Mouse (Mus musculus): ENCODE measurements around the gene Mb21d2. TPM values are rescaled to one million over a fixed set of nuclear protein-coding genes. Genes with fewer than 3 reads are reported as not detected.

Gene Mb21d2
- polyA plus RNA-seq, 1 experiment from 2014 or later: 10.9 TPM

GRCm38 (mm10) chr16:28930426-28930825 is 953 bp upstream of the Mb21d2 start:
- H3K9ac ChIP-seq (ENCODE audit: low read length): peak overlapping the region; percentile 83
- peak overlapping the region; percentile 82 for H3K4me3 ChIP-seq (ENCODE audit: low read depth, low read length)
- ATAC-seq (no peak; the same call in 1 of the 2 replicates), DNase-seq (ENCODE audit: low spot score) (no peak)
- WGBS: 4% methylated on average over 5 of the region's 5 CpGs
- peaks cover 18% of the 10 kb centered on the region; the same call in 1 of the 2 replicates for H3K4me1 ChIP-seq (ENCODE audit: control insufficient read depth, insufficient read depth, low read length)
- H3K4me2 ChIP-seq (ENCODE audit: low read length): peak overlapping the region; percentile 89
- no peaks in the 10 kb centered on the region for H3K9me3 ChIP-seq (replicated peaks; ENCODE audit: control insufficient read depth, low read length)
- peaks cover 11% of the 10 kb centered on the region; the same call in 1 of the 2 replicates for H3K27me3 ChIP-seq (replicated peaks; ENCODE audit: control insufficient read depth, insufficient read depth, low read length)
- no peaks in the 10 kb centered on the region for H3K36me3 ChIP-seq (ENCODE audit: control insufficient read depth, insufficient read depth, low read length)
- H3K27ac ChIP-seq (ENCODE audit: low read depth, low read length): no peak overlapping the region

GRCm38 (mm10) chr16:28929686-28930291 is 316 bp upstream of the Mb21d2 start:
- Histone ChIP-seq H3K36me3 (ENCODE audit: control insufficient read depth, insufficient read depth, low read length) (no peaks in the 10 kb centered on the region), H3K4me2 (ENCODE audit: low read length) (peak overlapping the region; percentile 89), H3K9ac (ENCODE audit: low read length) (peak overlapping the region; percentile 83), H3K4me1 (ENCODE audit: control insufficient read depth, insufficient read depth, low read length) (peaks cover 18% of the 10 kb centered on the region; the same call in 1 of the 2 replicates), H3K27ac (ENCODE audit: low read depth, low read length) (peak overlapping the region; percentile 90), H3K27me3 (replicated peaks; ENCODE audit: control insufficient read depth, insufficient read depth, low read length) (peaks cover 11% of the 10 kb centered on the region; the same call in 1 of the 2 replicates), H3K4me3 (ENCODE audit: low read depth, low read length) (peak overlapping the region; percentile 82), H3K9me3 (replicated peaks; ENCODE audit: control insufficient read depth, low read length) (no peaks in the 10 kb centered on the region)
- 0% methylated on average over 35 of the region's 66 CpGs for WGBS
- peak; percentile 80 for DNase-seq (ENCODE audit: low spot score)
- ATAC-seq: peak; percentile 74

GRCm38 (mm10) chr16:28928466-28928814 is 1.0 kb downstream of the Mb21d2 start:
- WGBS: 0% methylated on average over 10 of the region's 10 CpGs
- ATAC-seq (peak; percentile 45), DNase-seq (ENCODE audit: low spot score) (peak; percentile 71)
- Histone ChIP-seq H3K36me3 (ENCODE audit: control insufficient read depth, insufficient read depth, low read length) (no peaks in the 10 kb centered on the region), H3K4me2 (ENCODE audit: low read length) (peak overlapping the region; percentile 89), H3K9me3 (replicated peaks; ENCODE audit: control insufficient read depth, low read length) (no peaks in the 10 kb centered on the region), H3K27me3 (replicated peaks; ENCODE audit: control insufficient read depth, insufficient read depth, low read length) (peaks cover 11% of the 10 kb centered on the region; the same call in 1 of the 2 replicates), H3K9ac (ENCODE audit: low read length) (peak overlapping the region; percentile 83), H3K4me3 (ENCODE audit: low read depth, low read length) (peak overlapping the region; percentile 82), H3K27ac (ENCODE audit: low read depth, low read length) (no peak overlapping the region; the same call in 1 of the 2 replicates), H3K4me1 (ENCODE audit: control insufficient read depth, insufficient read depth, low read length) (peaks cover 18% of the 10 kb centered on the region; the same call in 1 of the 2 replicates)

- Histone ChIP-seq H3K36me3 (ENCODE audit: control insufficient read depth, insufficient read depth, low read length) (no peaks in the 10 kb centered on the region), H3K27ac (ENCODE audit: low read depth, low read length) (no peak overlapping the region), H3K27me3 (replicated peaks; ENCODE audit: control insufficient read depth, insufficient read depth, low read length) (peaks cover 11% of the 10 kb centered on the region; the same call in 1 of the 2 replicates), H3K4me1 (ENCODE audit: control insufficient read depth, insufficient read depth, low read length) (peaks cover 18% of the 10 kb centered on the region; the same call in 1 of the 2 replicates), H3K4me2 (ENCODE audit: low read length) (peak overlapping the region; percentile 89), H3K4me3 (ENCODE audit: low read depth, low read length) (peak overlapping the region; percentile 82), H3K9me3 (replicated peaks; ENCODE audit: control insufficient read depth, low read length) (no peaks in the 10 kb centered on the region), H3K9ac (ENCODE audit: low read length) (0 out of 2 replicates have a peak overlapping the region, but pooled peaks have one; percentile 43)
- ATAC-seq (no peak), DNase-seq (ENCODE audit: low spot score) (peak; percentile 70)
- 9% methylated on average over 9 of the region's 9 CpGs for WGBS
These were observed 2.1 kb downstream of the Mb21d2 start for GRCm38 (mm10) chr16:28927381-28927780.

GRCm38 (mm10) chr16:28919320-28919885 is 10.1 kb downstream of the Mb21d2 start:
- Histone ChIP-seq H3K4me2 (ENCODE audit: low read length) (no peak overlapping the region), H3K4me3 (ENCODE audit: low read depth, low read length) (no peak overlapping the region), H3K4me1 (ENCODE audit: control insufficient read depth, insufficient read depth, low read length) (0 out of 2 replicates have a peak, but pooled peaks cover 2% of the 10 kb centered on the region), H3K36me3 (ENCODE audit: control insufficient read depth, insufficient read depth, low read length) (no peaks in the 10 kb centered on the region), H3K9ac (ENCODE audit: low read length) (no peak overlapping the region), H3K27me3 (replicated peaks; ENCODE audit: control insufficient read depth, insufficient read depth, low read length) (no peaks in the 10 kb centered on the region), H3K9me3 (replicated peaks; ENCODE audit: control insufficient read depth, low read length) (no peaks in the 10 kb centered on the region), H3K27ac (ENCODE audit: low read depth, low read length) (no peak overlapping the region)
- DNase-seq (ENCODE audit: low spot score): peak; percentile 61
- WGBS: 67% methylated on average over 11 of the region's 11 CpGs
- ATAC-seq: peak; percentile 47

GRCm38 (mm10) chr16:28915362-28915761 is 14.1 kb downstream of the Mb21d2 start:
- H3K9me3 ChIP-seq (replicated peaks; ENCODE audit: control insufficient read depth, low read length): no peaks in the 10 kb centered on the region
- H3K27me3 ChIP-seq (replicated peaks; ENCODE audit: control insufficient read depth, insufficient read depth, low read length): no peaks in the 10 kb centered on the region
- no peaks in the 10 kb centered on the region for H3K36me3 ChIP-seq (ENCODE audit: control insufficient read depth, insufficient read depth, low read length)
- no peak overlapping the region for H3K4me3 ChIP-seq (ENCODE audit: low read depth, low read length)
- 0 out of 2 replicates have a peak, but pooled peaks cover 2% of the 10 kb centered on the region for H3K4me1 ChIP-seq (ENCODE audit: control insufficient read depth, insufficient read depth, low read length)
- ATAC-seq (no peak), DNase-seq (ENCODE audit: low spot score) (no peak)
- H3K27ac ChIP-seq (ENCODE audit: low read depth, low read length): no peak overlapping the region
- no peak overlapping the region for H3K4me2 ChIP-seq (ENCODE audit: low read length)
- H3K9ac ChIP-seq (ENCODE audit: low read length): no peak overlapping the region
- 88% methylated on average over 7 of the region's 7 CpGs for WGBS

- no peak overlapping the region for H3K4me2 ChIP-seq (ENCODE audit: low read length)
- 93% methylated on average over 1 of the region's 1 CpGs for WGBS
- H3K9me3 ChIP-seq (replicated peaks; ENCODE audit: control insufficient read depth, low read length): no peaks in the 10 kb centered on the region
- H3K4me3 ChIP-seq (ENCODE audit: low read depth, low read length): no peak overlapping the region
- H3K27me3 ChIP-seq (replicated peaks; ENCODE audit: control insufficient read depth, insufficient read depth, low read length): no peaks in the 10 kb centered on the region
- 0 out of 2 replicates have a peak, but pooled peaks cover 2% of the 10 kb centered on the region for H3K4me1 ChIP-seq (ENCODE audit: control insufficient read depth, insufficient read depth, low read length)
- ATAC-seq (no peak), DNase-seq (ENCODE audit: low spot score) (no peak)
- no peak overlapping the region for H3K9ac ChIP-seq (ENCODE audit: low read length)
- no peak overlapping the region for H3K27ac ChIP-seq (ENCODE audit: low read depth, low read length)
- H3K36me3 ChIP-seq (ENCODE audit: control insufficient read depth, insufficient read depth, low read length): no peaks in the 10 kb centered on the region
These were observed 14.8 kb downstream of the Mb21d2 start for GRCm38 (mm10) chr16:28914709-28915108.

GRCm38 (mm10) chr16:28911414-28912050 is 17.9 kb downstream of the Mb21d2 start:
- H3K36me3 ChIP-seq (ENCODE audit: control insufficient read depth, insufficient read depth, low read length): no peaks in the 10 kb centered on the region
- no peaks in the 10 kb centered on the region for H3K27me3 ChIP-seq (replicated peaks; ENCODE audit: control insufficient read depth, insufficient read depth, low read length)
- H3K9me3 ChIP-seq (replicated peaks; ENCODE audit: control insufficient read depth, low read length): no peaks in the 10 kb centered on the region
- ATAC-seq (no peak), DNase-seq (ENCODE audit: low spot score) (no peak)
- H3K27ac ChIP-seq (ENCODE audit: low read depth, low read length): no peak overlapping the region
- H3K9ac ChIP-seq (ENCODE audit: low read length): no peak overlapping the region
- H3K4me1 ChIP-seq (ENCODE audit: control insufficient read depth, insufficient read depth, low read length): no peaks in the 10 kb centered on the region
- WGBS: 88% methylated on average over 15 of the region's 15 CpGs
- H3K4me2 ChIP-seq (ENCODE audit: low read length): no peak overlapping the region
- no peak overlapping the region for H3K4me3 ChIP-seq (ENCODE audit: low read depth, low read length)

All from forebrain, embryonic 14.5 days (tissue).